Mouse (Mus musculus): ENCODE data around the gene 1700020A23Rik. TPM values are rescaled to one million over a fixed set of nuclear protein-coding genes. Genes with fewer than 3 reads are reported as not detected.

1700020A23Rik gene
- polyA plus RNA-seq, 1 experiment from 2014 or later: 0.25 TPM

Other genes starting within 250 kb of the 1700020A23Rik start
- gene Snrpb, start 225.9 kb upstream of the 1700020A23Rik start, polyA plus RNA-seq (2015; fragmentation: Nextera tagmentation; extraction: Ambion mirVana): 590 and 601 TPM in 2 replicates
- not detected in 2 replicates for gene Tmc2, start 210.1 kb upstream of the 1700020A23Rik start, polyA plus RNA-seq (2015; fragmentation: Nextera tagmentation; extraction: Ambion mirVana)
- 288 and 308 TPM in 2 replicates for gene Nop56, start 130.8 kb upstream of the 1700020A23Rik start, polyA plus RNA-seq (2015; fragmentation: Nextera tagmentation; extraction: Ambion mirVana)
- 153 and 172 TPM in 2 replicates for gene Idh3b, start 120.7 kb upstream of the 1700020A23Rik start, polyA plus RNA-seq (2015; fragmentation: Nextera tagmentation; extraction: Ambion mirVana)
- gene Ebf4, start 110.1 kb upstream of the 1700020A23Rik start, polyA plus RNA-seq (2015; fragmentation: Nextera tagmentation; extraction: Ambion mirVana): 2.1 and 2.6 TPM in 2 replicates
- gene Cpxm1, start 7.7 kb upstream of the 1700020A23Rik start, polyA plus RNA-seq (2015; fragmentation: Nextera tagmentation; extraction: Ambion mirVana): 11.8 and 12.3 TPM in 2 replicates
- gene Gm28372, start within 50 bp of the 1700020A23Rik start, polyA plus RNA-seq (2015; fragmentation: Nextera tagmentation; extraction: Ambion mirVana): 0.09 and 0.34 TPM in 2 replicates
- not detected in 2 replicates for gene Tmem239, start 1.2 kb downstream of the 1700020A23Rik start, polyA plus RNA-seq (2015; fragmentation: Nextera tagmentation; extraction: Ambion mirVana)
- gene Vps16, start 19.1 kb downstream of the 1700020A23Rik start, polyA plus RNA-seq (2015; fragmentation: Nextera tagmentation; extraction: Ambion mirVana): 125 and 130 TPM in 2 replicates
- 9.0 and 10.2 TPM in 2 replicates for gene Pced1a, start 19.4 kb downstream of the 1700020A23Rik start, polyA plus RNA-seq (2015; fragmentation: Nextera tagmentation; extraction: Ambion mirVana)
- 120 and 122 TPM in 2 replicates for gene Ptpra, start 45.0 kb downstream of the 1700020A23Rik start, polyA plus RNA-seq (2015; fragmentation: Nextera tagmentation; extraction: Ambion mirVana)
- gene Mrps26, start 158.5 kb downstream of the 1700020A23Rik start, polyA plus RNA-seq (2015; fragmentation: Nextera tagmentation; extraction: Ambion mirVana): 73.3 and 82.9 TPM in 2 replicates
- not detected in 2 replicates for gene Oxt, start 170.9 kb downstream of the 1700020A23Rik start, polyA plus RNA-seq (2015; fragmentation: Nextera tagmentation; extraction: Ambion mirVana)
- 1.2 and 1.8 TPM in 2 replicates for gene Avp, start 177.3 kb downstream of the 1700020A23Rik start, polyA plus RNA-seq (2015; fragmentation: Nextera tagmentation; extraction: Ambion mirVana)
- 14.7 and 14.8 TPM in 2 replicates for gene Fastkd5, start 224.8 kb downstream of the 1700020A23Rik start, polyA plus RNA-seq (2015; fragmentation: Nextera tagmentation; extraction: Ambion mirVana)
- 13.0 and 15.5 TPM in 2 replicates for gene Ubox5, start 224.8 kb downstream of the 1700020A23Rik start, polyA plus RNA-seq (2015; fragmentation: Nextera tagmentation; extraction: Ambion mirVana)
- gene Lzts3, start 237.5 kb downstream of the 1700020A23Rik start, polyA plus RNA-seq (2015; fragmentation: Nextera tagmentation; extraction: Ambion mirVana): 5.0 and 5.8 TPM in 2 replicates